Mouse (Mus musculus) midbrain, embryonic 13.5 days (tissue): ENCODE measurements at regions not wholly inside any gene's neighbourhood (a gene's known extent, or its start where the extent isn't known, plus 50 kb on each side); places are given as distances from the start of the nearest gene placed in this dataset.

ENCODE experiments used
- ATAC-seq: fragments of 200-750 bp; cut with Nextera tagmentation; 2 replicates; pipeline ENCODE4 v1.8.0; 2017; ENCODE audit warnings: mild to moderate bottlenecking, moderate TSS enrichment, moderate library complexity
- H3K27ac ChIP-seq: fragments of 300-500 bp; sonication (generic); 2 replicates; pipeline ENCODE4 v1.5.1; 2015; ENCODE audit warnings: inconsistent platforms, mild to moderate bottlenecking, moderate library complexity
- H3K27me3 ChIP-seq: fragments of 300-500 bp; sonication (generic); 2 replicates; pipeline ENCODE4 v1.6.1; 2015; ENCODE audit warnings: mild to moderate bottlenecking, inconsistent platforms
- H3K36me3 ChIP-seq: fragments of 300-500 bp; sonication (generic); 2 replicates; pipeline ENCODE4 v1.6.1; 2015; ENCODE audit warnings: mild to moderate bottlenecking, inconsistent platforms
- H3K4me1 ChIP-seq: fragments of 300-500 bp; sonication (generic); replicated peaks from 2 replicates; pipeline ENCODE4 v1.6.1; 2015; ENCODE audit warnings: inconsistent platforms
- H3K4me2 ChIP-seq: fragments of 300-500 bp; sonication (generic); replicated peaks from 2 replicates; pipeline ENCODE4 v1.6.1; 2015; ENCODE audit warnings: moderate library complexity, mild to moderate bottlenecking, inconsistent platforms
- H3K4me3 ChIP-seq: fragments of 300-500 bp; sonication (generic); replicated peaks from 2 replicates; pipeline ENCODE4 v1.5.1; 2015; ENCODE audit warnings: mild to moderate bottlenecking, inconsistent platforms
- H3K9ac ChIP-seq: fragments of 300-500 bp; sonication (generic); replicated peaks from 2 replicates; pipeline ENCODE4 v1.6.1; 2015; ENCODE audit warnings: mild to moderate bottlenecking, inconsistent platforms
- H3K9me3 ChIP-seq: fragments of 300-500 bp; sonication (generic); 2 replicates; pipeline ENCODE4 v1.6.1; 2016; ENCODE audit warnings: mild to moderate bottlenecking, inconsistent platforms
- WGBS: fragments of 180-500 bp; shearing (Covaris S2); methylation state at CpG from one replicate; pipeline ENCODE4 v1.1.7; 2015; 5-methylcytosine and 5-hydroxymethylcytosine counted together

GRCm38 (mm10) chr1:143946933-143947332, 57.0 kb downstream of the Rgs2 start:
- Histone ChIP-seq H3K4me1 (no peaks in the 10 kb centered on the region), H3K4me2 (no peak overlapping the region), H3K27me3 (no peaks in the 10 kb centered on the region), H3K36me3 (no peaks in the 10 kb centered on the region), H3K4me3 (no peak overlapping the region), H3K9me3 (no peaks in the 10 kb centered on the region), H3K9ac (no peak overlapping the region), H3K27ac (no peak overlapping the region)
- ATAC-seq: no peak

DNA sequence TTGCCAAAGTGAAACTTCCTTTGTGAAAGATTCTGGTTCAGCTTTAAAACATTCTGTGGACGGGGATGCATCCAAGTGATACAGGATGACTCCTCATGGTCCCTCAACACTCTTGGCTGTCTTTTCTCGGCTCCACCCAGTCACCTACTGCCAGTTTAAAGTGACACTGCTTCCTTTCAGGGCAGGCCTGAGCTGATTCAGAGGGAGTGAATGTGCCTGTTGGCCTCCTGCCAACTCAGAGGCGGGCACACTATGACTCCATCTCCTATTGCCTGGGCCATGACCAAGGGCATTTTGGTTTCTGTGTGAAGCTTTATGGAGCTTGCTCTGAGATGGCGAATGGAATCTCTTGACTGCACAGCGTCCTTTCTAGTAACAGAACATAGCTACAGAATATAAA, 62.5 kb downstream of the Rgs2 start:
- peaks cover 13% of the 10 kb centered on the region; the same call in 1 of the 2 replicates for H3K4me1 ChIP-seq
- H3K9ac ChIP-seq: no peak overlapping the region
- no peak overlapping the region for H3K27ac ChIP-seq
- WGBS: 68% methylated on average over 5 of the region's 5 CpGs
- H3K4me2 ChIP-seq: no peak overlapping the region
- no peak overlapping the region for H3K4me3 ChIP-seq
- ATAC-seq: peak; percentile 72
- no peaks in the 10 kb centered on the region for H3K27me3 ChIP-seq
- H3K36me3 ChIP-seq: no peaks in the 10 kb centered on the region
- no peaks in the 10 kb centered on the region for H3K9me3 ChIP-seq

- Histone ChIP-seq H3K27me3 (no peaks in the 10 kb centered on the region), H3K9me3 (no peaks in the 10 kb centered on the region), H3K27ac (0 out of 2 replicates have a peak overlapping the region, but pooled peaks have one; percentile 56), H3K9ac (no peak overlapping the region), H3K4me1 (peaks cover 13% of the 10 kb centered on the region; the same call in 1 of the 2 replicates), H3K4me2 (no peak overlapping the region), H3K36me3 (no peaks in the 10 kb centered on the region), H3K4me3 (no peak overlapping the region)
- 63% methylated on average over 2 of the region's 2 CpGs for WGBS
- ATAC-seq: no peak
Measured at GRCm38 (mm10) chr1:143939511-143939910, 64.5 kb downstream of the Rgs2 start.

DNA sequence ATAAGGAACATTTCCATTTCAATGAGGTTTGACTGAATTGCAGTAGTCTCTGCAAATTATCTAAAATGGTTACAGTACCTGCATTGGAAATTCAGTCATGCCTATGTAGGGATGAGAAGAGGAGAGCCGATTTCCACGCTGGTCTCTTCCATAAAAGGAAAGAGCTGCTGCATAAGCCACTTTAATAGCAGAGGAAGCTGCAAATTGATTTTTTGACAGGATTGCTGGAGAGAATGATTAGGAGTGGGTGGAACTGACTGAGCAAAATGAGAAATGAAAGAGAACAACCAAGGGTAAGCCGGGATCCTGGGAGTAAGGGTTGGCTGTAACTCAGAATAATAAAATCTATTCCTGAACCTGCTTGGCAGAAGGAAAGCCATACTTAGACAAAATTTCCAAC, 65.4 kb downstream of the Rgs2 start:
- ATAC-seq: peak; percentile 64
- Histone ChIP-seq H3K36me3 (no peaks in the 10 kb centered on the region), H3K9ac (no peak overlapping the region), H3K27ac (peak overlapping the region; percentile 56), H3K4me2 (no peak overlapping the region), H3K4me3 (no peak overlapping the region), H3K9me3 (no peaks in the 10 kb centered on the region), H3K27me3 (no peaks in the 10 kb centered on the region), H3K4me1 (peaks cover 13% of the 10 kb centered on the region; the same call in 1 of the 2 replicates)
- 61% methylated on average over 3 of the region's 3 CpGs for WGBS

- 90% methylated on average over 3 of the region's 3 CpGs for WGBS
- Histone ChIP-seq H3K4me2 (no peak overlapping the region), H3K4me1 (no peaks in the 10 kb centered on the region), H3K4me3 (no peak overlapping the region), H3K9ac (no peak overlapping the region), H3K36me3 (no peaks in the 10 kb centered on the region), H3K27me3 (no peaks in the 10 kb centered on the region), H3K27ac (no peak overlapping the region), H3K9me3 (no peaks in the 10 kb centered on the region)
- ATAC-seq: no peak
Measured at GRCm38 (mm10) chr1:143930798-143931197, 73.2 kb downstream of the Rgs2 start.

- Histone ChIP-seq H3K4me3 (no peak overlapping the region), H3K9ac (no peak overlapping the region), H3K36me3 (no peaks in the 10 kb centered on the region), H3K4me2 (no peak overlapping the region), H3K27me3 (no peaks in the 10 kb centered on the region), H3K4me1 (no peaks in the 10 kb centered on the region), H3K9me3 (no peaks in the 10 kb centered on the region), H3K27ac (no peak overlapping the region)
- ATAC-seq: no peak
- WGBS: 73% methylated on average over 5 of the region's 5 CpGs
Measured at GRCm38 (mm10) chr1:143929567-143930165, 74.3 kb downstream of the Rgs2 start.

GRCm38 (mm10) chr1:143922499-143922898, 81.5 kb downstream of the Rgs2 start:
- Histone ChIP-seq H3K27me3 (peaks cover 2% of the 10 kb centered on the region; the same call in 1 of the 2 replicates), H3K27ac (no peak overlapping the region), H3K9ac (no peak overlapping the region), H3K4me1 (peaks cover 16% of the 10 kb centered on the region), H3K4me3 (no peak overlapping the region), H3K9me3 (no peaks in the 10 kb centered on the region), H3K36me3 (no peaks in the 10 kb centered on the region), H3K4me2 (no peak overlapping the region)
- 64% methylated on average over 1 of the region's 1 CpGs for WGBS
- ATAC-seq: no peak

- H3K36me3 ChIP-seq: no peaks in the 10 kb centered on the region
- no peaks in the 10 kb centered on the region for H3K9me3 ChIP-seq
- peaks cover 16% of the 10 kb centered on the region for H3K4me1 ChIP-seq
- no peak overlapping the region for H3K4me3 ChIP-seq
- peak overlapping the region; percentile 14; the same call in 1 of the 2 replicates for H3K27ac ChIP-seq
- peaks cover 2% of the 10 kb centered on the region; the same call in 1 of the 2 replicates for H3K27me3 ChIP-seq
- peak; percentile 87 for ATAC-seq
- WGBS: 20% methylated on average over 7 of the region's 7 CpGs
- H3K9ac ChIP-seq: no peak overlapping the region
- H3K4me2 ChIP-seq: peak overlapping the region; percentile 17; the same call in 1 of the 2 replicates
Measured at GRCm38 (mm10) chr1:143920256-143920655, 83.7 kb downstream of the Rgs2 start.

- Histone ChIP-seq H3K9me3 (no peaks in the 10 kb centered on the region), H3K36me3 (no peaks in the 10 kb centered on the region), H3K4me2 (no peak overlapping the region), H3K4me3 (no peak overlapping the region), H3K9ac (no peak overlapping the region), H3K27ac (no peak overlapping the region), H3K27me3 (peaks cover 2% of the 10 kb centered on the region; the same call in 1 of the 2 replicates), H3K4me1 (peaks cover 16% of the 10 kb centered on the region)
- ATAC-seq: no peak
- WGBS: 90% methylated on average over 5 of the region's 5 CpGs
Measured at GRCm38 (mm10) chr1:143918949-143919348, 85.0 kb downstream of the Rgs2 start.

DNA sequence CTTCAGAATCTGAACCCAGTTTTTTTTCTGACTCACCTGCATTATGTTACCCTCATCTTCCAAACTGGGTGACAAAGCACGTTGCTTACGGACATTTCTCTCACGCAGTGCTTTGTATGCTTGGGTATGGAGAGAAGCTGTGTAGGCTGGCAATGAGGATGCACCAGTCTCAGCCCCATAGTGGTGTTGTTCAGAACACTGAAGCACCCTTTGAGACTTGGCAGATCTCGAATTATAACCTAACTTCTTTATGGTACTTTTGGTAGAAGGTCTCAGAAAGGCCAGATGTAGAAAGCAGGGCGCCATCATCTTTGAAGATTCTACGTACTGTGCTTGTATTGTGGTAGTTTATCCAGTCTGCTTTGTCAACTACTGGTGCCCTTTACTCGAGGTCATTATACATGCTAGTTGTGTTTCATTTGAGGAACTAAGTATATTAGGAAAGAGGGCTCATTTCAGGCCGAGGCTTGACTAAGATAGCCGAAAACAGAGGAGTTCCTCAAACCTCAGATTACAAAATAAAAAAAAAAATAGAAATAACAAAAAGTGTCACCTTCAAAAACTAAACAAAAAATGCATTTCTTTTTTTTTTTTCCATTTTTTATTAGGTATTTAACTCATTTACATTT, 85.7 kb downstream of the Rgs2 start:
- no peak overlapping the region for H3K9ac ChIP-seq
- H3K27ac ChIP-seq: no peak overlapping the region
- WGBS: 91% methylated on average over 9 of the region's 9 CpGs
- H3K36me3 ChIP-seq: no peaks in the 10 kb centered on the region
- H3K4me3 ChIP-seq: no peak overlapping the region
- no peaks in the 10 kb centered on the region for H3K9me3 ChIP-seq
- H3K4me2 ChIP-seq: no peak overlapping the region
- ATAC-seq: no peak
- peaks cover 2% of the 10 kb centered on the region; the same call in 1 of the 2 replicates for H3K27me3 ChIP-seq
- peaks cover 16% of the 10 kb centered on the region for H3K4me1 ChIP-seq

- no peaks in the 10 kb centered on the region for H3K9me3 ChIP-seq
- no peak overlapping the region for H3K4me2 ChIP-seq
- no peaks in the 10 kb centered on the region for H3K36me3 ChIP-seq
- peaks cover 16% of the 10 kb centered on the region for H3K4me1 ChIP-seq
- H3K27ac ChIP-seq: no peak overlapping the region
- 69% methylated on average over 5 of the region's 5 CpGs for WGBS
- peaks cover under 1% of the 10 kb centered on the region; the same call in 1 of the 2 replicates for H3K27me3 ChIP-seq
- no peak overlapping the region for H3K9ac ChIP-seq
- no peak for ATAC-seq
- no peak overlapping the region for H3K4me3 ChIP-seq
Measured at GRCm38 (mm10) chr1:143917623-143918022, 86.3 kb downstream of the Rgs2 start.

DNA sequence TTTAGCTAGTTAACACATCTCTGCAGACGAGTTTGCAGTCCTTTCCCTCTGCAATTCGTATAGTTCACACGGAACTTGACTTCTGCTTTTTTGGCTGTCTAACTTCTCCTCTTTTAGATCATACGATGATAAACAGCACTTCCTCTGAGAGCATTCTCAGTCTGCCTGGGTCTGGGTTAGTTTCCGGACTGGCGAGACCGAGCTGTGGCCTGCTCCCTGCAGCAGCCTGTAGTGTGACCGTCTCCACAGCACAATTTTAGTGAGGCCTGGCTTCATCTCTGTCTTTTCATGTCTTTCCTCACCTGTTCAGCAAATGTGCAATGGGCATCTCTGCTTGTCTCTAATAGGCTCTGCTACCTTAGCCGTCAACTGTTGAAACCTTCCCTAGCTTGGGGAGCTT, 87.4 kb downstream of the Rgs2 start:
- Histone ChIP-seq H3K4me2 (no peak overlapping the region), H3K36me3 (no peaks in the 10 kb centered on the region), H3K9me3 (no peaks in the 10 kb centered on the region), H3K27ac (no peak overlapping the region), H3K4me3 (no peak overlapping the region), H3K9ac (no peak overlapping the region), H3K27me3 (no peaks in the 10 kb centered on the region; the same call in 1 of the 2 replicates), H3K4me1 (peaks cover 16% of the 10 kb centered on the region)
- ATAC-seq: no peak
- WGBS: 94% methylated on average over 9 of the region's 9 CpGs
